Mouse (Mus musculus): ENCODE results near the gene Ppp1ca.

DNA sequence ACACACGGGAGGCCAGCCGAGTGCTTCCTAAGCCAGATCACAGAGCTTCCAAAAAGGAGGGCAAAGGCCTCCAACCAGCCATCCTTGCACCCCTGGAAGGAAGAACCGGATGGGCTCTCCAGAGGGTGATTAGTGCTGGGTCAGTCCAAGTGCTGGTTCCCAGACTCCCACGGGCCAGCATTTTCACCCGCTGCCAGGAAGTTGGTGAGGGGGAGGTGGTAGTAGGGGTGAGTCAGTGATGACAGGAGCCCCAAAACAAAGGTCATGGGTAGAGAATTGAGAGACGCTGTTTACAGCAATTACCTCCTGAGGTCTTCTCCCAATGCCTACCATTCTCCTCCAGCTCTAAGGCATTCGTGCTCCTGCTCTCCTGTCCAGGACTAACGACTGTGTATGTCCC is 38.5 kb downstream of the Ppp1ca start:
- no peak for TF ChIP-seq E2F4 (IDR thresholded peaks at IDR 0.05; ENCODE audit: insufficient replicate concordance, low read depth, low read length)
- TF ChIP-seq CTCF (conservative IDR thresholded peaks at IDR 0.05 in 1 of 2, IDR thresholded peaks at IDR 0.05 in 1 of 2; ENCODE audit: low read depth in 2 of 2, low read length in 2 of 2) = no peak
- no peak for TF ChIP-seq JUN (IDR thresholded peaks at IDR 0.05; ENCODE audit: insufficient read depth, low read depth, low read length)
- no peak for TF ChIP-seq POLR2A (IDR thresholded peaks at IDR 0.05; ENCODE audit: low read depth, low read length)
- no peak for TF ChIP-seq MAX (IDR thresholded peaks at IDR 0.05; ENCODE audit: low read length)
- no peak for TF ChIP-seq MAZ (IDR thresholded peaks at IDR 0.05; ENCODE audit: low read depth, low read length)
- TF ChIP-seq IRF4 (IDR thresholded peaks at IDR 0.05; ENCODE audit: low read depth, low read length) = no peak
- TF ChIP-seq RAD21 (IDR thresholded peaks at IDR 0.05; ENCODE audit: low read depth, low read length) = no peak
- no peak for TF ChIP-seq ZKSCAN1 (IDR thresholded peaks at IDR 0.05; ENCODE audit: borderline replicate concordance, low read depth, low read length)

Measured in CH12.LX (cell line).